Mouse (Mus musculus) left cerebral cortex, postnatal 36 days (tissue): Measurements from ENCODE around the gene Tmem114. TPM values are rescaled to one million over a fixed set of nuclear protein-coding genes. Genes with fewer than 3 reads are reported as not detected.

Source experiments
- DNase-seq, 2 experiments: peaks; one replicate each; pipeline ENCODE4 v3.0.0; 2021 to 2022; ENCODE audit warnings: low spot score in 2 of 2, mixed read lengths in 1 of 2
- intact Hi-C: fragments of 180-260 bp; cut with DNase I; formaldehyde crosslinking; loops from one replicate; pipeline ENCODE4 v1.15.1; 2025
- total RNA-seq, 2 experiments: library from RNA; stranded (reverse); gene quantifications; 2 replicates each; pipeline ENCODE4 v1.2.3; 2021

The Tmem114 gene
- total RNA-seq, 2 experiments from 2014 or later = 1.5 to 1.8 TPM

DNA sequence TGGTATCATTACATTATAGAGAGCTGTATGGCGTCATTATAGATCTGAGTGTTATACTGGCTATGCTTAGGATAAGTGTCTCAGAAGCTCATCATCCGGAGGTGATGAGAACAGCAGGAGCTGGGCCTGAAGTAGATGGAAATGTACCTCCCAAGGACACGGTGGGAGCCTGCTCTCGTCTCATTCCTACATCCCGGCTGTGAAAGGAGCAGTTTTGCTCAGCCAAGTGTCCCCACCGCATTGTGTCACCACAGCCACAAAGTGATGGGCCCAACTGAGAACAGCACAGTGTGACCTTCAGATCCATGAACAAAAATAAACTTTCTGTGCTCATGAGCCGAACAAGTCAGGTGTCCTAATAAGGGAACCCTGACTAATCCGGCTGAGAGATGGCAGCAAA is 8.9 kb downstream of the Tmem114 start:
- DNase-seq = no peak
- intact Hi-C loops = no loop called here

DNA sequence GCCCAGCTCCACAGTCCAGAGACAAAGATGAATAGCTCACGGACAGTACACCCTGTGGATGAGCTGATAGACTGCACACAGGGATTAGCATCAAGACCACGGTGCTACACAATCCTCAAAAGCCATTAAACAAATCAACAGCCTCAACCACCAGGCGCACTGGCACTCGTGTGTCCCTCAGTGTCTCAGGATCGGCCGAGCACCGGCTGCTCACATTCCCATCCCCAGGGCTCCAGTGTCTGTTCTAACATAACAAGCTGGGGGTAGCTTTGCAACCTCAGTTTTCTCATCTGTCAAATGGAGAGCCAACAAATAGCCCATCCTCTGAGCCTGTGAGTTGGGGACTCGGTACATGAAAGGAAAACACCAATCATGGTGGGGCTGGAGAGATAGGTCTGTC is 11.5 kb downstream of the Tmem114 start:
- intact Hi-C loops = loop anchor here (2.0 to 5.0 kb wide), 3 partner anchors 44 to 79 kb away; partner anchors contain the start of gene Mettl22
- no peak for DNase-seq

DNA sequence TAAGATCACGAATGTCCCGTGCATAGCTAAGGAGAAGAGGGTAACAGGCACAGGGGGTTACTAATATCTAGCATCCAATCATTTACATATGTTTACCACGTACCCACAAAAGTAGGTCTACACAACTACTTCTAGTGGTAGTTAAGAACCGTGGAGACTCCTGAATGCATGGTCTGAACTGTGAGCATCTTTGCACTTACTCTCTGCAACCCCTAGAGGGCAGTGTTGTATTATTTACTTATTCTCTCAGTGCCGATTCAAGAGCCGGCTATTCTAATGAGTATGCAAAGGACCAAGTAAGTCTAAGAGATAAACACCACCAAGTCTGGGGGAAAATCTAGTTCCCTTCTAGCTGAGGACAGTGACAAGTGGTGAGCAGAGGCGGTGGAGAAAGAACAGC is 12.7 kb downstream of the Tmem114 start:
- intact Hi-C loops = loop anchor here (2.0 to 5.0 kb wide), 3 partner anchors 45 to 81 kb away; partner anchors contain the start of gene Mettl22
- no peak for DNase-seq

DNA sequence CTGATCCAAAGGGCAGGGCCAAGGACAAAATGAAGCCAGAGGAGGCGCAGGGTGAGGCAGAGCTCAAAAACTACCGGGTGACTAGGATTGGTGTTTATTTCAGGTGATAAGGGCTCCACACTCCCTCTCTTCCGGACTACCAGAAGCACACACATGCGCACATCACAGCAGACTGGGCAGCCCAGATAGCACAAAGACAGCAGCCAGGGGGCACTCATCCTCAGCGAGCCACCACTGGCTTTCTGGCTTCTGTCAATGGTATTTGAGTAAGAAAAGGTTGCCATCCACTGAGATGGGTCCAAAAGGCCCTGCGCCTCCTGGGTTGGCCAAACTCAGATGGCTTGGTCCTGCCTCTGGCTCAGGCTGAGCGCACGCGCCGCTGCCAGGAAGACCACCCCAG is 15.7 kb downstream of the Tmem114 start:
- intact Hi-C loops = no loop called here
- DNase-seq = no peak

DNA sequence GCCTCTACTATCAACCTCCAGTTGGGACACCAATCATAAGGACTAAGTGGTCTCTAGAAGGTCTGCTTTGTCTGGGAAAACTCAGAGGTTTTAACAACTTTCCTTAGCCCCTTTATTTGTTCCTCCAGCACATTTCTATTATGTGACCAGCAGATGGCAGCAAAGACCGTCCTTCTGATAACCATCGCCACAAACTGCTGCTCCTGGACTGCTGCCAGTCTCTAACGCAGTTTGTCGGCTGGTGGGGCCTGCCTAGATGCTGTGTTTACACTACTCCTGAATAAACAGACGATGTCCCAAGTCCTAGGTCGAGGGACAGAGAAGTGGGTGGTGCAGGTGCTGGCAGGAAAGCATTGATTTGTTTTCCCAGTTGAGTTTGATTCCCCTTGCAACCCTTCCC is 18.2 kb downstream of the Tmem114 start:
- intact Hi-C loops = loop anchor here (2.0 kb wide), 1 partner anchor 270 kb away; no protein-coding TSS in a partner anchor
- peak; percentile 27 to 52 for DNase-seq

DNA sequence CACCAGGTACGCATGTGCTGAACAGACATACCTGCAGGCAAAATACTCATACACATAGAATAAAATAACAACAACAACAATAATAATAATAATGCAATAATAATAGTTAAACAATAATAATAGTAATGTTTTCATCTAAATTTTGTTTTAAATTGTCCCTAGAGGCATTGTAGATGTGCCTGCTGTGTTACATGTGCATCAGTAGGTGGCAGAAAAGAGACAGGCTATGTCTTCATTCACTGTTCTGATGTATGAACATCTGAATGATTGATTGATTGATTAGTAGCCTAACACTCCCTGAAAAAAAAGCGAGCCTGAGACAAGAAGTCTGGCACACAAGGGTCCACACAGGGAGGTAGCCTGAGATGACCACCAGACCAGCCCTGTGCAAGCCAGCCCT is 22.3 kb downstream of the Tmem114 start:
- intact Hi-C loops = no loop called here
- no peak for DNase-seq

DNA sequence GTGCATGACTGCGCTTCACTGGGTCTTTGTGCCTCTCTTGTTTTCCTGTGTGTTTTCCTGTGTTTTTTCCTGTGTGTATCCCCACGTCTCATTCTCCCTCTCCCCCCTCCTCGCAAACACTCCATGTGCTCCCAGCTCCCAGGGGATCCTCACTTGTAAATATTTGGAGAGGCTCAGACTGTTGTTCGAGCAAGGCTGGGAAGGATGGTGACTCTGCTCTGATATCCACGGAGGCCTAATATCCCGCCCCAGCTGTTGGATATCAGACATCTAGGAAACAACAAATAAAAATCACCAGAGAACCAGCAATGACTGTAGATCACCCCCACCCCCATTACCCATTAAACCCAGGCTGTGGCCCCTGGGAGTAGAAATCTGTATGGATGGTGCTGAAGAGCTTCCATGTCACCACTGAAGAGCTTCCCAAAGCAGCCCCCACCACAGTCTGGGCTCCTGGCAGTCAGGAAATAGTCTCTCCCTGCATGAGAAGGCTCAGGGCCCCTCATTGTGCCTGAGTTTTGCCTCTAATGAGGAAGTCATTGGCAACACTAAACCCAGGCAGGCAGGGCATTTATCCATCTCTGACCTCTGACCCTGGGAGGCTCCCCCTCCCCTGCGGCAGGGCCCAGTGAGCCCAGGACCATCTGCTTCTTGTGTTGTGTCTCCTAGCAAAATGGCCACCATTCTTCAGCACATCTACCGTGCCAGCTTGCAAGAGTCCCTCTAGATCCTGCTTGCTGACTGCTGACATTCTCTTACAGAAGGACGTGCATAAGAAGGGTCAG is 23.6 kb downstream of the Tmem114 start:
- intact Hi-C loops = no loop called here
- DNase-seq = no peak

DNA sequence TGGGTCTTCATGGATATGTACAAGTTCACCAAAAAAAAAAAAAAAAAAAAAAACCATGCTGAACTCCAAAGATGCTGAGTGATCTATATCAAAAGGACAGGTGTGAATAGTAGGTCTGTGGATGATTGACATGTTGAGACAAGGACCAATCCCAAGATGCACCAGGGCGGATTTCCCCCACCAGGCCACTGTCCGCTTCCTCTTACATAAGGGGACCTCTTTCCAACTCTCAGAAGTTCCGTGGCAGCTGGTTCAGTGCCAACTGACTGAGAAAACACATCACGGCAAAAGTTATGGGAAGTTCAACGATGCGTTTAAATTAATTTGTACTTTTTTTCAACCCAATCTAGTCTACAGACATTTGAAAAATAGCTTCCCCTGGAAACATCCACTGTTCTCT is 25.1 kb downstream of the Tmem114 start:
- no peak for DNase-seq
- intact Hi-C loops = no loop called here

DNA sequence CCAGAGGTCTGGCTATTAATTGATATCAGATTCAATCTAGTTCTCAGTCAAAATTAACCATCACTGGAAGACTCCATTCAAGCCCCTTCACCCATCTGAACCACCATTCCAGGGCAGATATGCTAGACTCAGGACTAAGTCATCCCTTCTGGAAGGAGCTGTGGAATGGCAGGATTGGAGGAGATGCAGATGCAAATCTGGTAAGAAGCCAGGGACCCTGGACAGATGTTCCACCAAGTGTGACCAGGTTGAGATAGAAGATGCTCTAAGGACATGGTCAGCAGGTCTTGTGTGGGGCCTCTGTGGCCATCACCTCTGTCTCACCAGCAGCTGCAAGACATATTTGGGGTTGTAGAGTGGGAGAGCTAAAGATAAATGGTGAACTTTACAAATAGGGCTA is 30.0 kb downstream of the Tmem114 start:
- intact Hi-C loops = no loop called here
- DNase-seq = no peak

DNA sequence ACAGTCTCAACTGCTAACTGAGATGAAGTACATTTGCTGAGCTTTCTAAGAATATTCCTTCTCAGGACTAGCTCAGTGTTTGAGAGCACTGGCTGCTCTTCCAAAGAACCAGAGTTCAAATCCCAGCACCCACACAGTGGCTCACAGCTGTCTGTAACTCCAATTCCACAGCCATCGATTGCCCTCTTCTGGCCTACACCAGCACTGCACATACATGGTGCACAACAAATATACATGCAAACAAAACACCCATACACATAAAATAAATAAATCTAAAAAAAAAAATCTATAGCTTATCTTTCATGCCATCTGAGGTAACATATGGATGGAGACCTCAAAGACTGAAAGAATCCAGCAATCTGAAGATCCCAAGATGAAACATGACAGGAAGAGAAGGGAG is 36.4 kb downstream of the Tmem114 start:
- DNase-seq = no peak
- intact Hi-C loops = no loop called here

DNA sequence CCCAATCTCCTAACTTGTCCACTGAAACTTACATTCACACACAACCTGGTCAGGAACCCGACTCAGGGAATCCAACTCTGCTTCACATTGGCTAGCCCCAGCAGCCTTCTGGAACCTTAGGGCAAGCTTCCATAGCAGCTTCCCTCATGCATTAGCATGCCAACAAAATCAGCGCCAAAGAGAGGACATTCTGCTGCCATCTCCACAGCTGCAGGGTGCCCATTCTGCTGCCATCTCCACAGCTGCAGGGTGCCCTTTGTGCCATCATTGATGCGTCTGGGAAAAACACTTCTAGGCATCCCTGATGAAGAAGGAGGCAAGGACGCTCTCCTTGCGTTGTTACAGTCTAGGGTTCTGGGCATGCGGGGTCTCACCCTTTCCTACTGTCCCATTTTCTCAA is 38.5 kb downstream of the Tmem114 start:
- no peak for DNase-seq
- intact Hi-C loops = no loop called here

DNA sequence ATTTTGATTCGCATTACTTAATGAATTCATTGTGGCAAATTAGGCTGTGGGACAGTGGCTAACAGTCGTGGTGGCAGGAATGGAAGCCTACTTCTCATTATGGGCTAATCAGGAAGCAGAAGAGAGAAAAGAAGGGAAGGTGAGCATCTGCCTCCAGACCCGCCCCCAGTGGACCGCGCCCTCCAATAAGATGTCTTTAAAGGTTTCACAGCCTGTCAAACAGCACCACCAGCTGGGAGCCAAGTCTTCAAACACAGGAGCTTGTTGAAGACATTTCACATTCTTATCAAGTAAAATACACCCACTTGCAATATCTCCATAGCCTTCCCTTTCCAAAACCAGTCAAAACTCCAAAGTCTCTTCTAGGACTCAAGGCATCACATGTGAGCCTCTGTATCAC is 39.3 kb downstream of the Tmem114 start:
- DNase-seq = no peak
- intact Hi-C loops = no loop called here

DNA sequence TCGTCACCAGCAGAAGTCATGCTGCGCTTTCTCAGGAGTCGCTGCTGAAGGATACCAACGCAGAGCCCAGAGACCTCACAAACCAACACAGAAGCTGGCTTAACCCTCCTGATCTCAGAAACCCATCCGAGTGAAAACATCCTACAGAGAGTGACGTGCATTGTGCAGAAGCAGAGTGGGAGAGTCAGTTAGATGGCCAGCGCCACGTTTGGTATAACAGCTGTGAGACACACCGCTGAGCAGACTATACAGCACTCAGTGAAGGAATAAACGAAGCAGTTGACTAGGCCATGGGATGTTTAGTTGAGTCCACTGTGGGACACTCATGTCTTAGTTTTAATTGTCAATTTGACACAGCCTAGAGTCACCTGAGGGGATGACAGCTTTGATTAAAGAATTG is 40.2 kb downstream of the Tmem114 start:
- intact Hi-C loops = no loop called here
- no peak for DNase-seq

DNA sequence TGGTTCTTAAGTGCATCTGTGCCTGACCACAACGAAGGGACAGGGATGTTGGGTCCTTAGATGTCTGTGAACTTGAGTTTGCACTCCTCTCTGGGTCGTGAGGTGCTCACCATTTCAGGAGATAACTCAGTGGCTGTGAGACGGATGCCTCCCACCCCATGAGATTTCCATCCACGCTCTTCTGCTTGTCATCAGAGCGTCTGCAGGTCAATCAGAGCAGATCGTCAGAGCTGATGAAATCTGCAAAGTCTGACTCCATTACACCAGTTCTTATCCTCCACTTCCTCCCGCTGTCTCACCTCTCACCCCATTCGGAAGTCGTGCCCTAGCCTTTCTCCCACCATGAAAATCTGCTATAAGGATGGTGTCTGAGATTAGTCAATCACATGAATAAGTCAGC is 41.5 kb downstream of the Tmem114 start:
- intact Hi-C loops = no loop called here
- DNase-seq = no peak

DNA sequence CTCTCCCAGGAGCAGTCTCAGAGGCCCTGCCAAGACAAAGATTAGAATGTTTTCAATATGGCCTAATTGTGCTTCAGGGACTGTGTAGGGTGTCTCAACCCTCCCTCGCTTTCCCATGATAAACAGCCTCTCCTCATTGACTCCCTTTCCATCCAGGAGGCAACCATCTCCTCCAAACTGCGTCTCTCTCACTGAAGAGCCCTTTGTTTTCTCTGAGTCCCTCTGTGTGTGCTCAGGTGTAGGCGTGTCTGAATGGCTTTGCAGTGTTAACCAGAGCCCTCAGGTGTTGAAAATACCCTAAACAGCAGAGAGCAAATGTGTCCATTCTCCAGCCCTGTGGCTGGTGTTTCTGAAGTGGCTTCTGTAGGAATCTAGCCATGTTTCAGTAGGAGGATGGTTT is 61.9 kb downstream of the Tmem114 start:
- no peak for DNase-seq
- intact Hi-C loops = no loop called here

Other genes with a start within 250 kb of the Tmem114 start
- gene Mettl22, start 45.7 kb upstream of the Tmem114 start, total RNA-seq = 10 to 100 TPM; 26.4 to 27.9 TPM
- gene Abat, start 88.3 kb upstream of the Tmem114 start, total RNA-seq = 100 to 1,000 TPM; 155 to 158 TPM
- gene Pmm2, start 212.5 kb upstream of the Tmem114 start, total RNA-seq = 10 to 100 TPM; 24.3 to 50.5 TPM
- gene Tmem186, start 212.6 kb upstream of the Tmem114 start, total RNA-seq = 10 to 100 TPM; 12.0 to 13.4 TPM
- 10 to 100 TPM; 15.6 to 20.2 TPM for gene Carhsp1, start 247.0 kb upstream of the Tmem114 start, total RNA-seq